Mouse (Mus musculus) frontal cortex, postnatal 10 days (tissue): ENCODE results near the gene Myh15.
"Not testable (repeated sequence)": the region's sequence is repeated elsewhere in the genome, so short reads cannot be mapped to it uniquely, and the experiment has no call there.

Source experiments
- DNase-seq, 2 experiments: peaks; one replicate each; pipeline ENCODE4 v3.0.0; 2022; ENCODE audit warnings: low spot score in 2 of 2, mixed read lengths in 1 of 2

The Myh15 gene

GRCm38 (mm10) chr16:49057186-49057585 is at the start of gene Myh15:
Gene Myh15, plus strand, starts transcription at chr16:49057486.
- DNase-seq, result no peak

- no peak for DNase-seq
These were observed 40.5 kb upstream of the Myh15 start for GRCm38 (mm10) chr16:49016620-49017332.

DNA sequence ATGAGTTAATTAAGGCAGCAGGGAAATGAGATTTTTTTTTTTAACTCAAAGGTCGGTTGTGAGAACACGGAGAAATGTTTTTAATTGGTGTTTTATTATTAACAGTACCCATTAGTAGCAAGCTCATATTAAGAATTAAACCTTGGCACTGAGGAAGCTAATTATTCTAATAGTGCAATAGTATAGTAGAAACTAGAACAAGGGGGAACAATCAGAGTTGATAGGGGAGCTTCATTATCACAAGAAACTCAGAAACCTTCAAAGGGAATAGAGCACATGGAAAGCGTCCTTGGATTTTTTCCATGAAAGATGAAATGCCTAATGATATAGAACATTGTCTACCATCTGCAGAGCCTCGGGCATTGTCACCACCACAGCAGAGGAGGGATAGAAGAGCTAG is 21.4 kb upstream of the Myh15 start:
- no peak for DNase-seq

- no peak for DNase-seq
These were observed 19.5 kb upstream of the Myh15 start for GRCm38 (mm10) chr16:49037771-49038170.

DNA sequence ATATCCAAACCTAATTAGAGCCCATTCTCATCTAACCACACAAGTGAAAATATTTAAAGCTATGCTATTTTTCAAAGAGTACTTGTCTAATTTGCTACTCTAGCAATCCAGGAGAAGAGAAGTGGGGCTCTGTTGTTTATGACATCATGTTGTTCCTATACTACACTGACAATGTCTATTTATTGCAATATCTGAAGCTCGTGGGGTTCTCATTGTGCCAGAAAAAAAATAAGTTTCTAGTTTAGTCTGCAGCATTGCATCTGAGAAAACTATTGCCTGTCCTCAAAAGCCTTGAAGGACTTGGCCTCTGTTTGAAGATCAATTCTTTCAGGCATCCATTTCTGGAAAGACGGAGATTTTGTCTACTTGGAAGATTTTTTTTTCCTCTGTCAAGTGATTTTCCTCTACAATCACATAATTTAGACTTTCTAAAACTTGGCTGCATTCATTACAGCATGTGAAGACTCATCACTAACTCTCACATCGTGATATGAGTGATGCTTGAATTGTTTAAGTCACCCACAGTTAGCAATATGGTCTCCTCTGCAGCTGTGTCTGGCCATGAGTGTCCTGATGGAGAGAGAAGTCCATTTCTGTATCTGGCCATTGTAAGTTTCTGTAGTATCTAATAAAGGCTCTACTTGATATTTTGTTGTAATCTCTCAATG is 16.6 kb upstream of the Myh15 start:
- DNase-seq, result no peak

DNA sequence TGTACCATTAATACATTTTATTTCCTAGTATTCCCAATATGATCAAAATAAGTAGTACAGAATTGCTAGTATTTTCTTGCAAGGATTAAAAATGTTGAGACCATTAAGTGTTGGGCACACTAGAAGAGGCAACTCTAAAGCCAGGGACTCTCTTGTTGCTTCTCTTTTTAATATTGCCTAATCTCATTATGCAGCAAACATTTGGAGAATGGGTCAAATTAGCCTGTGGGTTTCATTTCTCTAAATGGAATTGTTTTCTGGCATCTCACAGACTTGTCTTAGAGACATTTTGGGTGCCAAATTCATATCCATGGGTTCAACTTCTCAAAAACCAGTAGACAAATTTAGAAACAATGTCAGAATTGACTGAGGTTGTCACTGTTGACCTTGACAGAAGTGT is 8.1 kb upstream of the Myh15 start:
- DNase-seq, result no peak

- DNase-seq, result no peak
These were observed 12.1 kb downstream of the Myh15 start for GRCm38 (mm10) chr16:49069256-49069963.

- DNase-seq, result no peak
These were observed 14.0 kb downstream of the Myh15 start for GRCm38 (mm10) chr16:49071316-49071715.

DNA sequence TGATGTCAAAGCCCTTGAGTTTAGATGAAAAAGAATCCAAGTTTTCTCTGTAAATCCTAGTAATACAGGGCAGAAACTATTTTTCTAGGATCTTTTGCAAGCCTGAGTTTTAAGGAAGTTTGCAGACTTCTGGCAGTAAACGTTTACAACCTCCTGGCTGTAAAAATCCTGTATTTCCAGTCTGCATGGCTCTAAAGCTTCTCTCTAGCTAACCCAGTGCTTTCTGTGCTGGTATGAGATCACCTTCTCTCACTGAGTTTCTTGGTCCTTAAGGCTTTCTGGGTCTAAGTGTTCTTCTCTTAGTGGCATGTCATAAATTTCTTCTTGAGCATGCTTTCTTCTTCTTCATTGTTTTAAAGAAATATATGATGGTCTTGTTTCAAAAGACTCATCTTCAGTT is 70.7 kb downstream of the Myh15 start:
- no peak for DNase-seq

- DNase-seq, result no peak
These were observed 98.9 kb downstream of the Myh15 start for GRCm38 (mm10) chr16:49156193-49156592.

- DNase-seq, result peak; percentile 27 to 58
These were observed 107.3 kb downstream of the Myh15 start for GRCm38 (mm10) chr16:49164349-49165137.

GRCm38 (mm10) chr16:49165728-49166127 is 108.4 kb downstream of the Myh15 start:
- DNase-seq, result no peak

- DNase-seq, result no peak
These were observed 110.0 kb downstream of the Myh15 start for GRCm38 (mm10) chr16:49167325-49167724.

GRCm38 (mm10) chr16:49175077-49175476 is 117.8 kb downstream of the Myh15 start:
- DNase-seq, result no peak

DNA sequence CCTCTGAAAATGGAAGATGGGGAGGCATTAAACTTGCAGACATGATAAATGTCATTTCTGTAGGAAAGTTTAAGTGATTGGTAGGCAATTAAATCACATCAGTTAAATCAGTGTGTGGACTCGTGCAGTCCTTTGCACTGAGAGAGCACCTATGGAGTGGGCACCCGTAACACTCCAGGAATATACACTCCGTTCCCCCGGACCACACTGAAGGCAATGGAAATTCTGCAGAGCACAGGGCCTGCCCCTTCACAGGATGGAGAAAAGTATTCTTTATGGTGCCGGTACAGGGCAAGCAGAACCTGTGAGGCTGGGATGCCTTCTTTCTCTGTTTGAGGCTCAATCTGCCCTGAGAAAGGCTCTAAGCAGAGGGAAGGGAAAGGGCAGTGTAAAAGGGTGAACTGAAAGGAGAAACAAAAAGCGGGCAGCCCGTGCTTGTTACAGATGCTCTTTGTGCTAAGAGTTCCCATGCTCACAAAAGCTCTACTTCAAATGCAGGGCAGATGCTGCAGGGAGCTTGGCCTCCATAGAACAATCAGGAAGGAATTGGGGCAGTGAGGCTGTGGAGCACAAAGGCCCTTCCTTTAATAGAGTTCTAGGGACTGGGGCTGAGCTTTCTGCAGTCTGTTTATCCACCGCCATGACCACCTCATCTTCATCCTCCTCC is 118.6 kb downstream of the Myh15 start:
- DNase-seq, result peak; percentile 11 to 26

DNA sequence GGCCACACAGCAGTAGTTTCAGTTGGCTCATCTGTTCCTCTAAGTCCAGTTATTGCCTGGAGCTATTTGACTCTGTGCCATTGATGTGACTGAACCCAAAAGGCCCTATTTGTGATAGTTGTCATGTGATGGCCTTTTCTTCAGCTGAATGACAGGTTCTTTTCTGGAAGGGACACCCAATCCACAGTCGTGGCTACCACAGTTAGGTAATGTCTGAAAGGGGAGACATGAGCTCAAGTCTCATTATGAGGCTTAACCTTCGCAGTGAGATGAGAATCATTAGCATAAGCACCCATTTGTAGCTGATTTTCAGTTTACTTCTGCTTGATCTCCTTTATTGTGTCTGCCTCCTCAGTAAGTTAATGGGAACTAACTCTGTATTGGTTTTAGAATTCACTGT is 136.2 kb downstream of the Myh15 start:
- DNase-seq, result no peak

DNA sequence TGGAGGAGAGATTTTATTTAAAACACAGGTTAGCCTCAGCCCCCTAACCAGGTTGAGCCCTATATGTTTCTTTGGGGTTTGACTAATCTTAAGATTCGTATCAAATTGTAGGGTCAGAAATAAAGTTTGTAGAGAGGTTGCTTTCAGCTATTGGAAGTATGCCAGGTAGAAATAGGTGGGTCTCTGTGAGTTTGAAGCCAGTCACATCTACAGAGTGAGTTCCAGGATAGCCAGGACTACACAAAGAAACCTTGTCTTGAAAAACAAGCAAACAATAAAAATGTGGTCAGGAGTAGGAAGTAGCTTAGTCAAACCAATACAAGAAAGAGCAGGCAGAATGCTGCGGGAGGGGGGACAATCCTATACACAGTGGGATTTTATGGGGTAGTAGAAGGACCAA is 136.7 kb downstream of the Myh15 start:
- no peak for DNase-seq

DNA sequence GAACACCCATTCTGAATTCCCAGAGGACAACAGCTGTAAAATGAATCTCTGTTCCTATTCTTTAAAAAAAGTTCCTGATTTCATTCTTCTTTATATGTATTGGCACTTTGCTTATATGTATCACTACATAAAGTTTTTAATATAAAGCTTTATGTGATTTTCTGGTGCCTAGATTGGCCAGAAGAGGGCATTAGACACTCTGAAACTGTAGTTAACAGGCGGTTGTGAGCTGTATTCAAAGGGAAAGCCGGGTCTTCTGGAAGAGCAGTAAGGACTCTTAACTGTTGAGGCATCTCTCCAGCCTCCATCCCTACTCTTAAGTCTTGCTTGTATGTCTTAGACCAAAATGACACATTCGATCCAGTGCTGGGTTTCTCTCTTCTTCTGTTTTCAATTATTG is 139.0 kb downstream of the Myh15 start:
- no peak for DNase-seq

DNA sequence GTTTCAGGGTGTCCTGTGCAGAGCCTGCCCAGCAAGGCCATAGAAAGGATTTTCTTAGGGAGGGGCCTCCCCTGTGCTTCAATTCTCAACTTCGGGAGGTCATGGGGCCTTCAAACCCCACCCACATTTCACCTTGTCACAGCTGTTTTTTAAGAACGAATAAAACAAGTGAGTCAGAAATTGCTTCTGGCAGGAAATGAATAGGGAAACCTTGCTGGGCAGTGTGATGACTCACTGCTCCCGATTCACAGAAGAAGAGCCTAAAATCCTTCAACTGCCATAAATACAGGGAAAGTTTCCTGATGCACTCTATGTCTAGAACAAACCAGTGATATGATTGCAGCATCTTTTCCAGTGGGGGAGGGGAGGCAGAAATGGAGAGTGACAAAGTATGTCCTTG is 140.7 kb downstream of the Myh15 start:
- no peak for DNase-seq

DNA sequence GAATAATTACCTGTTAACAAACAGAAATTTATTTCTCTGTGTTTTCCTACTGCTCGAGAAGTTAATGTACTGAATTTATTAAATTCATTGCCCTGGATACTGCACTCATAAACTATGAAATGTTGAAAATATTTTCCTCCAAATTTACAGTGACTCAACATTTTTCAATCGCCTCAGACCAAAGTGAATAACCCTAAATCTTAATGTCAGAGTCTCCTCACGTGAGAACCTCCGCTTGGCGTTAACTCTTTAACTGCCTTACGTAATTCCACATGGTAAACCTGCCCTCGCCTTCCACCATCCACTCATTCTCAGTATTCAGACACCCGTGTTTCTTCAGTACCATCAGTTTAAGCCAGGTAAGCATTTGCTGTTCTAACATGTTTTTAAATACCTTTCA is 166.4 kb downstream of the Myh15 start:
- DNase-seq, result no peak

- DNase-seq, result not testable (repeated sequence)
These were observed 186.2 kb downstream of the Myh15 start for GRCm38 (mm10) chr16:49243517-49243916.
